Mouse (Mus musculus) retina, postnatal 1 day (tissue): Measurements from ENCODE around the gene Vmn1r115.
"Not testable (repeated sequence)": the region's sequence is repeated elsewhere in the genome, so short reads cannot be mapped to it uniquely, and the experiment has no call there.

Experiments
- DNase-seq: peaks from one replicate; pipeline ENCODE4 v3.0.0-alpha.2; 2012

Vmn1r115 gene

GRCm38 (mm10) chr7:20844885-20845284, at the start of gene Vmn1r115:
Gene Vmn1r115 (minus strand): TSS chr7:20844985.
- DNase-seq = not testable (repeated sequence)

DNA sequence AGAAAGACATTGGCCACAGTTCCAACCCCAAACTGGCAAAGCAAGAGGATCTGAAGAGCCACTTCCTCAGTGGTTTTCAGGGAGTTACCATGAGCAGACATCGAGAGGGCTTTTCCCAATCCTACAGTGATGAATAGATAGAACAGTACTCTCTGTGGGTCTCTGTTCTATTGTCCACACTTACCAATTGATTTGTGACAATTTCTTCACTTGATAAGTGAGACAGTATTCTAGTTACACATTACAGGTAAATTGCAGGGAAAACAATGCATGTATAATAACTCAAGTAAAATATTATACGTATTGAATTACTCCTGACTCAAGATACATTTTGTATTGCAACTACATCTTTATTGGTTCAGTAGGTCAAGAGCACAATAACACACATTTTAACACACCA, 39.2 kb upstream of the Vmn1r115 start, which contains the start of gene Vmn1r117:
Vmn1r117 (minus strand) TSS at position 101 of the 400 bp plus-strand sequence.
- DNase-seq = not testable (repeated sequence)

DNA sequence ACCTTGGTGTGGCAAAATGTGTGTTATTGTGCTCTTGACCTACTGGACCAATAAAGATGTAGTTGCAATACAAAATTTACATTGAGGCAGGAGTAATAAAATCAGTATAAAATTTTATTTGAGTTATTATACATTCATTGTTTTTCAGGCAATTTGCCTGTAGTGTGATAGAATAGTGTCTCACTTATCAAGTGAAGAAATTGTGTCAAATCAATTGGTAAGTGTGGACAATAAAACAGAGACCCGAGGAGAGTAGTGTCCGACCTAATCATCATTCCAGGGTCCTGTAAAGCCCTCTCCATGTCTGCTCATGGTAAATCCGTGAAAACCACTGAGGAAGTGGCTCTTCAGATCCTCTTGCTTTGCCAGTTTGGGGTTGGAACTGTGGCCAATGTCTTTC, 27.2 kb upstream of the Vmn1r115 start, which contains the start of gene Vmn1r116:
Vmn1r116 (plus strand) TSS at position 301 of the 400 bp plus-strand sequence.
- DNase-seq = not testable (repeated sequence)

DNA sequence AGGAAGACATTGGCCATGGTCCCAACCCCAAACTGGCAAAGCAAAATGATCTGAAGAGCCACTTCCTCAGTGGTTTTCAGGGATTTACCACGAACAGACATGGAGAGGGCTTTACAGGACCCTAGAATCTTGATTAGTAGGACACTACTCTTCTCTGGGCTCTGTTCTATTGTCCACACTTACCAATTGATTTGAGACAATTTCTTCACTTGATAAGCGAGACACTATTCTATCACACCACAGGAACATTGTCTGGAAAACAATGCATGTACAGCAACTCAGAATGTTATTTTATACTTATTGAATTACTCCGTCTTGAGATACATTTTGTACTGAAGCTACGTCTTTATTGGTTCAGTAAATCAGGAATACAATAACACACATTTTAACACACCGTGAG, 32.7 kb downstream of the Vmn1r115 start, which contains the start of gene Vmn1r114:
Vmn1r114 (minus strand) TSS at position 101 of the 400 bp plus-strand sequence.
- DNase-seq = not testable (repeated sequence)
